16 mouse cellular contexts compared by ENCODE assay signal in genomic region chr5:124076559-124076958, GRCm38 (mm10). TPM values are rescaled to one million over a fixed set of nuclear protein-coding genes. Genes with fewer than 3 reads are reported as not detected.
DNase-seq lines count a peak whose midpoint lies in the region; ATAC-seq and TF ChIP-seq lines count a peak whose summit lies in the region.
"Had no signal": no experiment of that assay in that cellular context is flagged by ENCODE, and none has a peak within 500 bp of the region (broad histone marks: within the 10 kb centered on the region; RNA-seq: fewer than 3 reads in every experiment).

No protein-coding gene starts in this region.

- peaks cover 16% of the 10 kb centered on the region for H3K36me3 ChIP-seq in thymus, adult 2 months (ENCODE audit: control insufficient read depth, insufficient read depth, low read length)
- H3K36me3 ChIP-seq in liver, embryonic 12.5 days, result no peaks in the 10 kb centered on the region
- no peaks in the 10 kb centered on the region for H3K36me3 ChIP-seq in stomach, postnatal 0 days (ENCODE audit: control insufficient read depth, insufficient read depth, low read length)
- H3K36me3 ChIP-seq in midbrain, embryonic 10.5 days, result no peaks in the 10 kb centered on the region
- H3K36me3 ChIP-seq in midbrain, postnatal 0 days (ENCODE audit: insufficient read depth, low read length), result peaks cover 22% of the 10 kb centered on the region
- H3K36me3 ChIP-seq: embryonic facial prominence, embryonic 12.5 days; forebrain, embryonic 10.5 days had no signal

- no peak for DNase-seq in thymus, adult 2 months
- DNase-seq in thymus, postnatal 10 days (ENCODE audit: low spot score in 2 of 2), result no peak
- peak; percentile 55 for DNase-seq in induced T-regulatory cell, adult 2 months (ENCODE audit: low read depth)
- peak; percentile 81 for DNase-seq in stomach, postnatal 0 days (ENCODE audit: low spot score)
- no peak for DNase-seq in midbrain, embryonic 10.5 days (ENCODE audit: low spot score)
- no peak for DNase-seq in midbrain, postnatal 0 days (ENCODE audit: low spot score)
- no peak for DNase-seq in adipocyte (ENCODE audit: low spot score)
- DNase-seq: cerebellum, postnatal 36 days; heart, adult 11 months; heart, postnatal 36 days; kidney, adult 11 months; lung, adult 2 months had no signal

- peak overlapping the region; percentile 38; the same call in 1 of the 2 replicates for H3K27ac ChIP-seq in thymus, adult 2 months (ENCODE audit: control insufficient read depth, insufficient read depth, low read length)
- peak overlapping the region; percentile 43; the same call in 1 of the 2 replicates for H3K27ac ChIP-seq in liver, embryonic 12.5 days
- peak overlapping the region; percentile 81 for H3K27ac ChIP-seq in stomach, postnatal 0 days (replicated peaks)
- H3K27ac ChIP-seq in midbrain, embryonic 10.5 days (replicated peaks), result no peak overlapping the region; the same call in 1 of the 2 replicates
- no peak overlapping the region for H3K27ac ChIP-seq in midbrain, postnatal 0 days (ENCODE audit: low read depth, low read length)
- H3K27ac ChIP-seq: embryonic facial prominence, embryonic 12.5 days had no signal

- no peaks in the 10 kb centered on the region for H3K27me3 ChIP-seq in thymus, adult 2 months (ENCODE audit: control insufficient read depth, insufficient read depth, low read length)
- no peaks in the 10 kb centered on the region for H3K27me3 ChIP-seq in liver, embryonic 12.5 days (replicated peaks)
- no peaks in the 10 kb centered on the region for H3K27me3 ChIP-seq in stomach, postnatal 0 days (ENCODE audit: control insufficient read depth, insufficient read depth, low read length)
- peaks cover 11% of the 10 kb centered on the region; the same call in 1 of the 2 replicates for H3K27me3 ChIP-seq in midbrain, embryonic 10.5 days (ENCODE audit: low read depth, poor library complexity, severe bottlenecking)
- no peaks in the 10 kb centered on the region for H3K27me3 ChIP-seq in midbrain, postnatal 0 days (ENCODE audit: insufficient read depth, low read length)
- H3K27me3 ChIP-seq: CH12.LX; embryonic facial prominence, embryonic 12.5 days had no signal

- ATAC-seq in liver, embryonic 12.5 days, result peak; percentile 43
- ATAC-seq in stomach, postnatal 0 days (ENCODE audit: low FRiP score, low TSS enrichment), result peak; percentile 86
- no peak for ATAC-seq in midbrain, postnatal 0 days (ENCODE audit: low FRiP score)

- TF ChIP-seq POLR2A in thymus, adult 2 months (IDR thresholded peaks at IDR 0.05; ENCODE audit: control insufficient read depth, extremely low read depth, insufficient read depth, low read length, poor library complexity), result no peak

- TF ChIP-seq EP300 in stomach, postnatal 0 days (optimal IDR thresholded peaks at IDR 0.05), result no peak

- peaks cover 84% of the 10 kb centered on the region for H3K4me1 ChIP-seq in thymus, adult 2 months (replicated peaks; ENCODE audit: control insufficient read depth, insufficient read depth, low read length)
- H3K4me1 ChIP-seq in liver, embryonic 12.5 days, result peaks cover 78% of the 10 kb centered on the region
- peaks cover 4% of the 10 kb centered on the region; the same call in 1 of the 2 replicates for H3K4me1 ChIP-seq in stomach, postnatal 0 days (replicated peaks; ENCODE audit: control insufficient read depth, insufficient read depth)
- H3K4me1 ChIP-seq in midbrain, embryonic 10.5 days, result peaks cover 54% of the 10 kb centered on the region
- H3K4me1 ChIP-seq in midbrain, postnatal 0 days (ENCODE audit: insufficient read depth, low read length), result no peaks in the 10 kb centered on the region

- no peak for TF ChIP-seq CTCF in thymus, adult 2 months (IDR thresholded peaks at IDR 0.05; ENCODE audit: borderline replicate concordance, control insufficient read depth, extremely low read depth, insufficient read depth, low read length, poor library complexity)
- 0 out of 2 replicates have a peak, but pooled peaks have one; percentile 2 for TF ChIP-seq CTCF in stomach, postnatal 0 days (IDR thresholded peaks at IDR 0.05; ENCODE audit: low read depth)
- no peak for TF ChIP-seq CTCF in midbrain, postnatal 0 days (IDR thresholded peaks at IDR 0.05)

- peak overlapping the region; percentile 19; the same call in 1 of the 2 replicates for H3K4me3 ChIP-seq in thymus, adult 2 months (ENCODE audit: control insufficient read depth, insufficient read depth, low read length)
- H3K4me3 ChIP-seq in liver, embryonic 12.5 days, result no peak overlapping the region
- H3K4me3 ChIP-seq in stomach, postnatal 0 days (ENCODE audit: low read depth, low read length), result no peak overlapping the region
- no peak overlapping the region for H3K4me3 ChIP-seq in midbrain, embryonic 10.5 days
- no peak overlapping the region for H3K4me3 ChIP-seq in midbrain, postnatal 0 days (ENCODE audit: low read depth, low read length)
- H3K4me3 ChIP-seq: embryonic facial prominence, embryonic 12.5 days; forebrain, embryonic 10.5 days had no signal

- H3K4me2 ChIP-seq in liver, embryonic 12.5 days, result no peak overlapping the region
- no peak overlapping the region for H3K4me2 ChIP-seq in stomach, postnatal 0 days (replicated peaks; ENCODE audit: low read depth)
- H3K4me2 ChIP-seq in midbrain, postnatal 0 days (ENCODE audit: low read depth, low read length, poor library complexity, severe bottlenecking), result no peak overlapping the region
- H3K4me2 ChIP-seq: embryonic facial prominence, embryonic 12.5 days had no signal

- H3K9me3 ChIP-seq in liver, embryonic 12.5 days (replicated peaks), result no peaks in the 10 kb centered on the region
- no peaks in the 10 kb centered on the region for H3K9me3 ChIP-seq in stomach, postnatal 0 days (ENCODE audit: control insufficient read depth, low read length)
- H3K9me3 ChIP-seq in midbrain, embryonic 10.5 days (replicated peaks), result no peaks in the 10 kb centered on the region
- H3K9me3 ChIP-seq in midbrain, postnatal 0 days (ENCODE audit: low read length), result no peaks in the 10 kb centered on the region
- H3K9me3 ChIP-seq: embryonic facial prominence, embryonic 12.5 days; forebrain, embryonic 10.5 days had no signal

- 82% methylated on average over 9 of the region's 9 CpGs for WGBS in thymus, adult 2 months
- 52% methylated on average over 9 of the region's 9 CpGs for WGBS in liver, embryonic 12.5 days (ENCODE audit: insufficient replicate concordance)
- WGBS in stomach, postnatal 0 days, result 53% methylated on average over 9 of the region's 9 CpGs
- 57% methylated on average over 9 of the region's 9 CpGs for WGBS in midbrain, embryonic 10.5 days
- WGBS in midbrain, postnatal 0 days, result 57% methylated on average over 9 of the region's 9 CpGs

- H3K9ac ChIP-seq in liver, embryonic 12.5 days, result no peak overlapping the region
- H3K9ac ChIP-seq in stomach, postnatal 0 days (ENCODE audit: low read length), result no peak overlapping the region
- no peak overlapping the region for H3K9ac ChIP-seq in midbrain, postnatal 0 days (replicated peaks; ENCODE audit: low read length, poor library complexity, severe bottlenecking)
- H3K9ac ChIP-seq: embryonic facial prominence, embryonic 12.5 days had no signal

RNA-seq across cellular contexts. Expression of gene Abcb9, which starts 19.0 kb away (rescaled TPM):
- 48.2 and 54.0 TPM in 2 replicates for polyA plus RNA-seq in thymus, adult 2 months (2012; rRNA removed)
- 5.0 and 5.6 TPM in 2 replicates for polyA plus RNA-seq in liver, embryonic 12.5 days (2016; fragmentation: Nextera tagmentation; extraction: Ambion mirVana)
- 7.7 and 8.2 TPM in 2 replicates for polyA plus RNA-seq in stomach, postnatal 0 days (2015; fragmentation: Nextera tagmentation; extraction: Ambion mirVana)
- polyA plus RNA-seq in midbrain, embryonic 10.5 days (2016; fragmentation: Nextera tagmentation; extraction: Ambion mirVana), result 0.54 and 1.1 TPM in 2 replicates
- total RNA-seq in midbrain, postnatal 0 days (2014; rRNA removed), result 41.7 and 42.1 TPM in 2 replicates
- polyA plus RNA-seq in midbrain, postnatal 0 days (2015; fragmentation: Nextera tagmentation; extraction: Ambion mirVana), result 29.6 and 30.1 TPM in 2 replicates

RNA-seq across cellular contexts. Expression of gene Ogfod2, which starts 35.5 kb away (rescaled TPM):
- polyA plus RNA-seq in thymus, adult 2 months (2012; rRNA removed), result 87.7 and 88.9 TPM in 2 replicates
- polyA plus RNA-seq in liver, embryonic 12.5 days (2016; fragmentation: Nextera tagmentation; extraction: Ambion mirVana), result 19.1 and 20.2 TPM in 2 replicates
- 19.0 and 21.0 TPM in 2 replicates for polyA plus RNA-seq in stomach, postnatal 0 days (2015; fragmentation: Nextera tagmentation; extraction: Ambion mirVana)
- polyA plus RNA-seq in midbrain, embryonic 10.5 days (2016; fragmentation: Nextera tagmentation; extraction: Ambion mirVana), result 18.1 TPM in 2 replicates
- total RNA-seq in midbrain, postnatal 0 days (2014; rRNA removed), result 54.5 and 70.4 TPM in 2 replicates
- polyA plus RNA-seq in midbrain, postnatal 0 days (2015; fragmentation: Nextera tagmentation; extraction: Ambion mirVana), result 36.2 and 39.5 TPM in 2 replicates

RNA-seq across cellular contexts. Expression of gene Arl6ip4, which starts 39.3 kb away (rescaled TPM):
- 50.8 and 53.5 TPM in 2 replicates for polyA plus RNA-seq in thymus, adult 2 months (2012; rRNA removed)
- polyA plus RNA-seq in liver, embryonic 12.5 days (2016; fragmentation: Nextera tagmentation; extraction: Ambion mirVana), result 94.1 and 100 TPM in 2 replicates
- polyA plus RNA-seq in stomach, postnatal 0 days (2015; fragmentation: Nextera tagmentation; extraction: Ambion mirVana), result 77.1 and 78.9 TPM in 2 replicates
- polyA plus RNA-seq in midbrain, embryonic 10.5 days (2016; fragmentation: Nextera tagmentation; extraction: Ambion mirVana), result 123 and 132 TPM in 2 replicates
- total RNA-seq in midbrain, postnatal 0 days (2014; rRNA removed), result 40.8 and 47.3 TPM in 2 replicates
- polyA plus RNA-seq in midbrain, postnatal 0 days (2015; fragmentation: Nextera tagmentation; extraction: Ambion mirVana), result 120 and 124 TPM in 2 replicates

RNA-seq across cellular contexts. Expression of gene Vps37b, which starts 44.5 kb away (rescaled TPM):
- polyA plus RNA-seq in thymus, adult 2 months (2012; rRNA removed), result 111 and 119 TPM in 2 replicates
- polyA plus RNA-seq in liver, embryonic 12.5 days (2016; fragmentation: Nextera tagmentation; extraction: Ambion mirVana), result 20.9 and 21.8 TPM in 2 replicates
- 31.0 and 35.8 TPM in 2 replicates for polyA plus RNA-seq in stomach, postnatal 0 days (2015; fragmentation: Nextera tagmentation; extraction: Ambion mirVana)
- 58.1 and 69.2 TPM in 2 replicates for polyA plus RNA-seq in midbrain, embryonic 10.5 days (2016; fragmentation: Nextera tagmentation; extraction: Ambion mirVana)
- 52.3 and 75.5 TPM in 2 replicates for total RNA-seq in midbrain, postnatal 0 days (2014; rRNA removed)
- 54.3 and 56.2 TPM in 2 replicates for polyA plus RNA-seq in midbrain, postnatal 0 days (2015; fragmentation: Nextera tagmentation; extraction: Ambion mirVana)

Comparison
In these comparisons a context has a peak if more than half of its experiments do, and no peak if none do; other contexts are left out.
1. DNase-seq: peak in induced T-regulatory cell, adult 2 months (single experiment) and stomach, postnatal 0 days (single experiment); none in thymus, adult 2 months (single experiment), thymus, postnatal 10 days (0 of 2), midbrain, embryonic 10.5 days (single experiment), midbrain, postnatal 0 days (single experiment) and adipocyte (single experiment).
2. H3K27ac ChIP-seq: peak in thymus, adult 2 months (single experiment), liver, embryonic 12.5 days (single experiment) and stomach, postnatal 0 days (single experiment); none in midbrain, embryonic 10.5 days (single experiment) and midbrain, postnatal 0 days (single experiment).